Mouse (Mus musculus) erythroblast, embryonic 14.5 days (primary cell): ENCODE results near the gene Mstn.

Experiments
- GATA1 ChIP-seq: IDR thresholded peaks from 2 replicates; pipeline ENCODE4 v1.6.1; 2012; ENCODE audit warnings: low read length, inconsistent platforms, mixed read lengths
- TAL1 ChIP-seq: IDR thresholded peaks from 3 replicates; pipeline ENCODE4 v1.6.1; 2012; ENCODE audit warnings: low read length, inconsistent platforms, mixed read lengths

DNA sequence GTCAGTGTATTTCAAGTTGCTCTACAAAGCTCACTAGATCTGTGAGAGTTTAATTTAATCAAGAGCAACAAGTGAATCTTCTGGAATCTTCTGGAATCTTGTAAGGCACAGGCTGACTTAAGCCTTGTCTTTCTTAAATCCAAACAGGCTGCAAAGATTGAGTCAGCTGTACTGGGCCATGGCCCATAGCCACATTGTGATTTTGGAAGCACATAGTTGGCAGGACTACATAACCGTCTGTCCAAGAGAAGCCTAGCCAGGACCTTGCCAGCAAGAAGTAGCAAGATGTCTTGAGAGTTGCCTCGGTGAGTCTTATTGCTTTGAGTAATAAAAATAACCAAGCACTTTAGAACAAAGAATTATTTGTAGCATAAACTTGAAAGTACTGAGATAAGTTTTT is 18.4 kb downstream of the Mstn start:
- no peak for TF ChIP-seq GATA1
- no peak for TF ChIP-seq TAL1
